Mouse (Mus musculus): Measurements from ENCODE around the gene Ppp1r27.
A peak's percentile ranks its signal among the peaks of the same experiment; 100 is the strongest.
"Not testable (repeated sequence)": the region's sequence is repeated elsewhere in the genome, so short reads cannot be mapped to it uniquely, and the experiment has no call there.

Gene Ppp1r27

GRCm38 (mm10) chr11:120576365-120576981 lies 25.5 kb upstream of the Ppp1r27 start:
- DNase-seq (ENCODE audit: low read depth in 2 of 2, low spot score in 2 of 2) = no peak

GRCm38 (mm10) chr11:120575940-120576339 lies 25.0 kb upstream of the Ppp1r27 start:
- DNase-seq (ENCODE audit: low read depth in 2 of 2, low spot score in 2 of 2) = no peak

GRCm38 (mm10) chr11:120575046-120575445 lies 24.1 kb upstream of the Ppp1r27 start:
- DNase-seq (ENCODE audit: low read depth in 2 of 2, low spot score in 2 of 2) = no peak

GRCm38 (mm10) chr11:120574278-120574600 lies 23.3 kb upstream of the Ppp1r27 start:
- DNase-seq (ENCODE audit: low read depth in 2 of 2, low spot score in 2 of 2) = no peak

- DNase-seq (ENCODE audit: low read depth in 2 of 2, low spot score in 2 of 2) = no peak
These were observed 22.8 kb upstream of the Ppp1r27 start for GRCm38 (mm10) chr11:120573585-120574277.

GRCm38 (mm10) chr11:120572752-120573584 lies 22.0 kb upstream of the Ppp1r27 start, which contains the start of gene P4hb:
Gene P4hb (minus strand): TSS chr11:120573253.
- DNase-seq (ENCODE audit: low read depth in 2 of 2, low spot score in 2 of 2) = peak; percentile 97 to 98

- no peak for DNase-seq (ENCODE audit: low read depth in 2 of 2, low spot score in 2 of 2)
These were observed 21.5 kb upstream of the Ppp1r27 start for GRCm38 (mm10) chr11:120572417-120572751.

- DNase-seq (ENCODE audit: low read depth in 2 of 2, low spot score in 2 of 2) = no peak
These were observed 21.0 kb upstream of the Ppp1r27 start for GRCm38 (mm10) chr11:120571754-120572416.

GRCm38 (mm10) chr11:120571122-120571521 lies 20.2 kb upstream of the Ppp1r27 start:
- no peak for DNase-seq (ENCODE audit: low read depth in 2 of 2, low spot score in 2 of 2)

- no peak for DNase-seq (ENCODE audit: low read depth in 2 of 2, low spot score in 2 of 2)
These were observed 17.4 kb upstream of the Ppp1r27 start for GRCm38 (mm10) chr11:120568324-120568723.

GRCm38 (mm10) chr11:120565114-120565513 lies 14.2 kb upstream of the Ppp1r27 start:
- no peak for DNase-seq (ENCODE audit: low read depth in 2 of 2, low spot score in 2 of 2)

- no peak for DNase-seq (ENCODE audit: low read depth in 2 of 2, low spot score in 2 of 2)
These were observed 12.0 kb upstream of the Ppp1r27 start for GRCm38 (mm10) chr11:120562949-120563348.

- DNase-seq (ENCODE audit: low read depth in 2 of 2, low spot score in 2 of 2) = no peak
These were observed 10.2 kb upstream of the Ppp1r27 start for GRCm38 (mm10) chr11:120560952-120561728.

GRCm38 (mm10) chr11:120558843-120559242 lies 7.9 kb upstream of the Ppp1r27 start:
- DNase-seq (ENCODE audit: low read depth in 2 of 2, low spot score in 2 of 2) = not testable (repeated sequence)

GRCm38 (mm10) chr11:120555260-120555659 lies 4.3 kb upstream of the Ppp1r27 start:
- DNase-seq (ENCODE audit: low read depth in 2 of 2, low spot score in 2 of 2) = no peak

- no peak for DNase-seq (ENCODE audit: low read depth in 2 of 2, low spot score in 2 of 2)
These were observed 3.9 kb upstream of the Ppp1r27 start for GRCm38 (mm10) chr11:120554834-120555233.

- DNase-seq (ENCODE audit: low read depth in 2 of 2, low spot score in 2 of 2) = no peak
These were observed 1.8 kb upstream of the Ppp1r27 start for GRCm38 (mm10) chr11:120552736-120553135.

- no peak for DNase-seq (ENCODE audit: low read depth in 2 of 2, low spot score in 2 of 2)
These were observed 734 bp downstream of the Ppp1r27 start for GRCm38 (mm10) chr11:120549986-120550809.

- DNase-seq (ENCODE audit: low read depth in 2 of 2, low spot score in 2 of 2) = peak; percentile 85 to 90
These were observed 1.6 kb downstream of the Ppp1r27 start, which contains the start of gene Mcrip1 for GRCm38 (mm10) chr11:120549168-120549945. Gene Mcrip1 (minus strand): TSS chr11:120549727.

Data from CD8-positive naive resting alpha-beta T cell, adult 2 months (primary cell).